Mouse (Mus musculus): Measurements from ENCODE around the gene Sdr39u1.

DNA sequence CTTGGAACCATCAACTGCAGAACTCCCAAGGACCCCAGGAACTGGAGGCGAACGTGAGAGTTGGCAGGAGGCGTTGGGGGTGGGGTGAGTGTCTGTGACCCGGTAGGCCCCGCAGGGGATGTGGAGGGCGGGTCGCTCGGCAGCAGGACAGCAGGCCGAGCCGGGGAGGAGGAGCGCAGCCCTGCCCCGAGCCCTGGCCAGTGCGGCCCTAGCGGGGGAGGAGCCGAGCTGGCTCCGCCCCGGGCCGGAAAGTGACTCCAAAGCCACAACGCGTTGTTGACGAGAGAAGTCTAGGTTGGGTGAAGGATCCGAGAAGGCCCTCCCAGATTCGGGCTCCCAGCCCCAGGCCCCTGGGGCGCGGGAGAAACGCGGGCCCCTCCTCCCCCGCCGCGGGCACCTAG lies 15.4 kb downstream of the Sdr39u1 start, which contains the start of gene Khnyn:
- TF ChIP-seq CTCF (IDR thresholded peaks at IDR 0.05; ENCODE audit: low read depth, low read length) (no peak), POLR2A (IDR thresholded peaks at IDR 0.05; ENCODE audit: borderline replicate concordance, low read depth, low read length) (no peak)

Measured in bone marrow macrophage, adult 2 months (primary cell).